Mouse (Mus musculus) kidney, embryonic 16.5 days (tissue): ENCODE data around the gene Clec1a. TPM values are rescaled to one million over a fixed set of nuclear protein-coding genes. Genes with fewer than 3 reads are reported as not detected.

Experiments used
- ATAC-seq: fragments of 200-750 bp; cut with Nextera tagmentation; 2 replicates; pipeline ENCODE4 v1.8.0; 2017; ENCODE audit warnings: moderate TSS enrichment; ENCODE audit not compliant: low FRiP score, low TSS enrichment
- H3K27ac ChIP-seq: fragments of 300-500 bp; sonication (generic); 2 replicates; pipeline ENCODE4 v1.5.1; 2014; ENCODE audit warnings: low read length
- H3K27me3 ChIP-seq: fragments of 300-500 bp; sonication (generic); 2 replicates; pipeline ENCODE4 v1.6.1; 2014; ENCODE audit warnings: low read length, control low read depth, mixed read lengths; ENCODE audit not compliant: insufficient read depth
- H3K36me3 ChIP-seq: fragments of 300-500 bp; sonication (generic); 2 replicates; pipeline ENCODE4 v1.6.1; 2014; ENCODE audit warnings: low read length, control low read depth, mixed read lengths; ENCODE audit not compliant: insufficient read depth
- H3K4me1 ChIP-seq: fragments of 300-500 bp; sonication (generic); 2 replicates; pipeline ENCODE4 v1.6.1; 2014; ENCODE audit warnings: low read length, control low read depth, mixed read lengths; ENCODE audit not compliant: insufficient read depth
- H3K4me2 ChIP-seq: fragments of 300-500 bp; sonication (generic); replicated peaks from 2 replicates; pipeline ENCODE4 v1.6.1; 2014; ENCODE audit warnings: low read depth, low read length
- H3K4me3 ChIP-seq: fragments of 300-500 bp; sonication (generic); 2 replicates; pipeline ENCODE4 v1.5.1; 2014; ENCODE audit warnings: mild to moderate bottlenecking, low read length
- H3K9ac ChIP-seq: fragments of 300-500 bp; sonication (generic); replicated peaks from 2 replicates; pipeline ENCODE4 v1.6.1; 2014; ENCODE audit warnings: low read length
- H3K9me3 ChIP-seq: fragments of 300-500 bp; sonication (generic); 2 replicates; pipeline ENCODE4 v1.6.1; 2016; ENCODE audit warnings: low read length, control low read depth
- WGBS: fragments of 180-500 bp; shearing (Covaris S2); extraction: QIAGEN DNeasy Blood & Tissue Kit; methylation state at CpG from one replicate; pipeline ENCODE4 v1.1.7; 2014; 5-methylcytosine and 5-hydroxymethylcytosine counted together
- polyA plus RNA-seq: library from polyadenylated mRNA; unstranded; fragments of >200 nt; fragmentation: Nextera tagmentation; extraction: Ambion mirVana; gene quantifications from 2 replicates; pipeline ENCODE4 v1.2.1, GENCODE M21; 2015

The Clec1a gene
- polyA plus RNA-seq, 1 experiment from 2014 or later = 12.8 TPM

- no peak for ATAC-seq
- Histone ChIP-seq H3K9ac (no peak overlapping the region), H3K4me1 (no peaks in the 10 kb centered on the region), H3K36me3 (no peaks in the 10 kb centered on the region), H3K27ac (no peak overlapping the region), H3K9me3 (no peaks in the 10 kb centered on the region), H3K4me2 (no peak overlapping the region), H3K27me3 (no peaks in the 10 kb centered on the region), H3K4me3 (no peak overlapping the region)
- WGBS = 68% methylated on average over 4 of the region's 4 CpGs
Observed at GRCm38 (mm10) chr6:129385000-129385399, 66.8 kb downstream of the Clec1a start.

GRCm38 (mm10) chr6:129383466-129383865 lies 68.3 kb downstream of the Clec1a start:
- 67% methylated on average over 3 of the region's 3 CpGs for WGBS

DNA sequence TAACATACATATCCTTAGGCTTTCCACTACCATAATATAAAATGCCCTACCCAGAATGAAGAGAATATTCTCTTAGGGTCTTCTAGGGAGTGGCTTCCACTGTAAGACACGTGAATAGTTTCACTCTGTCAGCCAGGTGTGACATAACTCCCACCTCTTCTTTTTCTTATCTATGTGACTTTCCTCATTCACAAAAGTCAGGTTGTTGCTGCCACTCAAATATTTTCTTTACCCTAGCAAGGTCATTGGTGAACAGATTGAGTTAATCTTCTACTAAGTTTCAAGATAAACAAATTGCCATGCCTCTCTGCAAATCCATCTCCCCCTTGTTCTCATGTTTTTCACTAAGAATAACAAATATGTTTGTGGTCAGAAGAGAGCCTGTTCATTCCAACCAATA lies 70.1 kb downstream of the Clec1a start:
- Histone ChIP-seq H3K9ac (no peak overlapping the region), H3K27me3 (no peaks in the 10 kb centered on the region), H3K4me3 (no peak overlapping the region), H3K27ac (no peak overlapping the region), H3K4me2 (no peak overlapping the region), H3K36me3 (no peaks in the 10 kb centered on the region), H3K9me3 (no peaks in the 10 kb centered on the region), H3K4me1 (no peaks in the 10 kb centered on the region)
- ATAC-seq = no peak
- 46% methylated on average over 1 of the region's 1 CpGs for WGBS

More at GRCm38 (mm10) chr6:129383466-129383865, 68.3 kb downstream of the Clec1a start:
- no peak for ATAC-seq
- no peaks in the 10 kb centered on the region for H3K27me3 ChIP-seq
- H3K36me3 ChIP-seq = no peaks in the 10 kb centered on the region
- no peak overlapping the region for H3K4me3 ChIP-seq
- no peaks in the 10 kb centered on the region for H3K9me3 ChIP-seq
- no peak overlapping the region for H3K4me2 ChIP-seq
- no peak overlapping the region for H3K9ac ChIP-seq
- H3K4me1 ChIP-seq = no peaks in the 10 kb centered on the region
- H3K27ac ChIP-seq = no peak overlapping the region

GRCm38 (mm10) chr6:129380454-129380853 lies 71.3 kb downstream of the Clec1a start:
- H3K4me3 ChIP-seq = no peak overlapping the region
- no peaks in the 10 kb centered on the region for H3K4me1 ChIP-seq
- H3K4me2 ChIP-seq = no peak overlapping the region
- WGBS = 66% methylated on average over 4 of the region's 4 CpGs
- H3K9me3 ChIP-seq = peaks cover 7% of the 10 kb centered on the region; the same call in 1 of the 2 replicates
- H3K27ac ChIP-seq = no peak overlapping the region
- no peaks in the 10 kb centered on the region for H3K27me3 ChIP-seq
- H3K9ac ChIP-seq = no peak overlapping the region
- no peaks in the 10 kb centered on the region for H3K36me3 ChIP-seq
- ATAC-seq = no peak

DNA sequence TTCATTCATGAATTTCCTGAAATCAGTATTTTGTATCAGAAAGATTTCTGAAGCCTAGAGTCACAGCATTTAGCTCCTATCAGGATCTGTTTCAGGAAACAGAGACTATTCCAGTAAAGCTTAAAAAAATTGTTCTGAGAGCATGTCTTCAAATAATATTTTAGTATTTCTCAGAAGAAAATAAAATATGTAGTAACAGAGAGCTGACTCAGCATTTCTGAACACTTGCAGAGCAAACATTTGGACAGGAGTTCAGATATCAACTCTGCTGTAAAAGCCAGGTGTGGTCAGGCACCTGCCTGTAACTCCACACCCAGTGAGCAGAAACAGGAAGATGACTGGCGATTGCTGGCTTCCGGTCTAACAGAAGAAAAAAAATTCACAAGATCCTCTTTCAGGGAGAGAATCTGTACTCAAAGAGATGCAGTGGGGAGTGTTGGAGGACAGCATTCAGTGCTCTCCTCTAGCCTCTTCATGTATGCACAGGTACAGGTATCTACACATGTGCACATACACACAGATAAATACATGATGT lies 76.8 kb downstream of the Clec1a start:
- no peak for ATAC-seq
- Histone ChIP-seq H3K4me3 (no peak overlapping the region), H3K4me2 (no peak overlapping the region), H3K36me3 (no peaks in the 10 kb centered on the region), H3K9me3 (peaks cover 7% of the 10 kb centered on the region; the same call in 1 of the 2 replicates), H3K27ac (no peak overlapping the region), H3K9ac (no peak overlapping the region), H3K4me1 (no peaks in the 10 kb centered on the region), H3K27me3 (no peaks in the 10 kb centered on the region)
- WGBS = 84% methylated on average over 2 of the region's 2 CpGs

Other genes with a start within 250 kb of the Clec1a start
- gene Cd69, start 176.6 kb downstream of the Clec1a start, polyA plus RNA-seq = 0.13 TPM in 1 of 2 replicates, not detected in the other
- gene 4922502D21Rik, start 120.2 kb downstream of the Clec1a start, polyA plus RNA-seq = not detected in 2 replicates
- gene Clec12a, start 109.3 kb downstream of the Clec1a start, polyA plus RNA-seq = 0.67 and 0.74 TPM in 2 replicates
- 0.11 TPM in 1 of 2 replicates, not detected in the other for gene Clec12b, start 66.1 kb downstream of the Clec1a start, polyA plus RNA-seq
- 1.8 and 1.9 TPM in 2 replicates for gene Clec1b, start 54.7 kb downstream of the Clec1a start, polyA plus RNA-seq
- 0.41 and 0.54 TPM in 2 replicates for gene Clec9a, start 43.1 kb downstream of the Clec1a start, polyA plus RNA-seq
- gene Olr1, start 55.2 kb upstream of the Clec1a start, polyA plus RNA-seq = not detected in 2 replicates
- gene Tmem52b, start 60.6 kb upstream of the Clec1a start, polyA plus RNA-seq = 61.5 and 63.1 TPM in 2 replicates
- 74.1 and 77.7 TPM in 2 replicates for gene Gabarapl1, start 81.2 kb upstream of the Clec1a start, polyA plus RNA-seq
- gene Klre1, start 125.9 kb upstream of the Clec1a start, polyA plus RNA-seq = not detected in 2 replicates
- gene Klrd1, start 139.8 kb upstream of the Clec1a start, polyA plus RNA-seq = 0.32 and 0.36 TPM in 2 replicates
- 0.09 TPM in 1 of 2 replicates, not detected in the other for gene Klrk1, start 171.9 kb upstream of the Clec1a start, polyA plus RNA-seq
- not detected in 2 replicates for gene Klrc3, start 191.3 kb upstream of the Clec1a start, polyA plus RNA-seq
- not detected in 2 replicates for gene Klrc2, start 208.7 kb upstream of the Clec1a start, polyA plus RNA-seq
- not detected in 2 replicates for gene Klrc1, start 227.0 kb upstream of the Clec1a start, polyA plus RNA-seq